Mouse (Mus musculus): ENCODE data around the gene Bcorl1. TPM values are rescaled to one million over a fixed set of nuclear protein-coding genes. Genes with fewer than 3 reads are reported as not detected.

Gene Bcorl1
- polyA plus RNA-seq, 1 experiment, result 7.7 TPM

- H3K27me3 ChIP-seq (ENCODE audit: control insufficient read depth, insufficient read depth, low read length), result no peaks in the 10 kb centered on the region; the same call in 1 of the 2 replicates
- no peak overlapping the region for H3K4me3 ChIP-seq (replicated peaks; ENCODE audit: insufficient read depth, low read depth, low read length)
- H3K27ac ChIP-seq (ENCODE audit: insufficient read depth, low read length), result no peak overlapping the region
- no peak for DNase-seq
- 4% methylated on average over 43 of the region's 71 CpGs for WGBS
- no peaks in the 10 kb centered on the region for H3K4me1 ChIP-seq (ENCODE audit: control insufficient read depth, insufficient read depth, low read length)
- TF ChIP-seq CTCF (IDR thresholded peaks at IDR 0.05; ENCODE audit: borderline replicate concordance, insufficient read depth, low read depth, low read length) (no peak), POLR2A (IDR thresholded peaks at IDR 0.05; ENCODE audit: borderline replicate concordance, insufficient read depth, low read length) (no peak)
These were observed 111.9 kb downstream of the Bcorl1 start for GRCm38 (mm10) chrX:48452931-48453673.

- no peak for TF ChIP-seq CTCF (IDR thresholded peaks at IDR 0.05; ENCODE audit: borderline replicate concordance, insufficient read depth, low read depth, low read length)
- TF ChIP-seq POLR2A (IDR thresholded peaks at IDR 0.05; ENCODE audit: borderline replicate concordance, insufficient read depth, low read length), result no peak
- DNase-seq, result no peak
- 6% methylated on average over 58 of the region's 91 CpGs for WGBS
- no peak overlapping the region for H3K4me3 ChIP-seq (replicated peaks; ENCODE audit: insufficient read depth, low read depth, low read length)
- H3K27me3 ChIP-seq (ENCODE audit: control insufficient read depth, insufficient read depth, low read length), result no peaks in the 10 kb centered on the region; the same call in 1 of the 2 replicates
- H3K27ac ChIP-seq (ENCODE audit: insufficient read depth, low read length), result no peak overlapping the region
- H3K4me1 ChIP-seq (ENCODE audit: control insufficient read depth, insufficient read depth, low read length), result no peaks in the 10 kb centered on the region
These were observed 112.8 kb downstream of the Bcorl1 start for GRCm38 (mm10) chrX:48453736-48454494.

- Histone ChIP-seq H3K27me3 (ENCODE audit: control insufficient read depth, insufficient read depth, low read length) (no peaks in the 10 kb centered on the region; the same call in 1 of the 2 replicates), H3K4me1 (ENCODE audit: control insufficient read depth, insufficient read depth, low read length) (no peaks in the 10 kb centered on the region), H3K4me3 (replicated peaks; ENCODE audit: insufficient read depth, low read depth, low read length) (no peak overlapping the region), H3K27ac (ENCODE audit: insufficient read depth, low read length) (no peak overlapping the region)
- WGBS, result 14% methylated on average over 21 of the region's 21 CpGs
- DNase-seq, result no peak
- TF ChIP-seq CTCF (IDR thresholded peaks at IDR 0.05; ENCODE audit: borderline replicate concordance, insufficient read depth, low read depth, low read length) (no peak), POLR2A (IDR thresholded peaks at IDR 0.05; ENCODE audit: borderline replicate concordance, insufficient read depth, low read length) (no peak)
These were observed 113.3 kb downstream of the Bcorl1 start for GRCm38 (mm10) chrX:48454495-48454878.

GRCm38 (mm10) chrX:48455018-48455417 is 113.9 kb downstream of the Bcorl1 start:
- H3K27ac ChIP-seq (ENCODE audit: insufficient read depth, low read length), result no peak overlapping the region

GRCm38 (mm10) chrX:48456956-48457355 is 115.8 kb downstream of the Bcorl1 start:
- TF ChIP-seq POLR2A (IDR thresholded peaks at IDR 0.05; ENCODE audit: borderline replicate concordance, insufficient read depth, low read length), result no peak
- TF ChIP-seq CTCF (IDR thresholded peaks at IDR 0.05; ENCODE audit: borderline replicate concordance, insufficient read depth, low read depth, low read length), result no peak
- Histone ChIP-seq H3K27me3 (ENCODE audit: control insufficient read depth, insufficient read depth, low read length) (no peaks in the 10 kb centered on the region; the same call in 1 of the 2 replicates), H3K4me1 (ENCODE audit: control insufficient read depth, insufficient read depth, low read length) (no peaks in the 10 kb centered on the region), H3K27ac (ENCODE audit: insufficient read depth, low read length) (no peak overlapping the region), H3K4me3 (replicated peaks; ENCODE audit: insufficient read depth, low read depth, low read length) (no peak overlapping the region)
- 55% methylated on average over 6 of the region's 6 CpGs for WGBS
- no peak for DNase-seq

More at GRCm38 (mm10) chrX:48455018-48455417, 113.9 kb downstream of the Bcorl1 start:
- TF ChIP-seq CTCF (IDR thresholded peaks at IDR 0.05; ENCODE audit: borderline replicate concordance, insufficient read depth, low read depth, low read length) (no peak), POLR2A (IDR thresholded peaks at IDR 0.05; ENCODE audit: borderline replicate concordance, insufficient read depth, low read length) (no peak)
- no peak for DNase-seq
- WGBS, result 34% methylated on average over 8 of the region's 9 CpGs
- Histone ChIP-seq H3K4me3 (replicated peaks; ENCODE audit: insufficient read depth, low read depth, low read length) (no peak overlapping the region), H3K4me1 (ENCODE audit: control insufficient read depth, insufficient read depth, low read length) (no peaks in the 10 kb centered on the region), H3K27me3 (ENCODE audit: control insufficient read depth, insufficient read depth, low read length) (no peaks in the 10 kb centered on the region; the same call in 1 of the 2 replicates)

Other genes starting within 250 kb of the Bcorl1 start
- 0.08 and 0.13 TPM in 2 replicates for gene Xpnpep2, start 232.6 kb upstream of the Bcorl1 start, polyA plus RNA-seq (2012; rRNA removed)
- 0.56 and 0.59 TPM in 2 replicates for gene Sash3, start 194.9 kb upstream of the Bcorl1 start, polyA plus RNA-seq (2012; rRNA removed)
- gene Zdhhc9, start 132.5 kb upstream of the Bcorl1 start, polyA plus RNA-seq (2012; rRNA removed), result 46.8 and 48.5 TPM in 2 replicates
- 14.0 and 14.4 TPM in 2 replicates for gene Utp14a, start 84.5 kb upstream of the Bcorl1 start, polyA plus RNA-seq (2012; rRNA removed)
- gene Elf4, start 121.8 kb downstream of the Bcorl1 start, polyA plus RNA-seq (2012; rRNA removed), result 0.36 and 0.38 TPM in 2 replicates
- 36.7 and 40.0 TPM in 2 replicates for gene Aifm1, start 172.2 kb downstream of the Bcorl1 start, polyA plus RNA-seq (2012; rRNA removed)
- gene Rab33a, start 177.9 kb downstream of the Bcorl1 start, polyA plus RNA-seq (2012; rRNA removed), result 52.6 and 55.0 TPM in 2 replicates